Mouse (Mus musculus) adipocyte (in vitro differentiated cells): ENCODE results near the gene Pard3.

ENCODE experiments used
- DNase-seq: peaks from one replicate; pipeline ENCODE4 v3.0.0-alpha.2; 2016; ENCODE audit warnings: low spot score

Gene Pard3

GRCm38 (mm10) chr8:127229325-127230232 lies 165.9 kb downstream of the Pard3 start:
- no peak for DNase-seq

- no peak for DNase-seq
These were observed 166.5 kb downstream of the Pard3 start for GRCm38 (mm10) chr8:127230233-127230595.

- DNase-seq: peak; percentile 4
These were observed 179.7 kb downstream of the Pard3 start for GRCm38 (mm10) chr8:127243351-127243750.

GRCm38 (mm10) chr8:127243841-127244240 lies 180.1 kb downstream of the Pard3 start:
- no peak for DNase-seq

- peak; percentile 17 for DNase-seq
These were observed 187.1 kb downstream of the Pard3 start for GRCm38 (mm10) chr8:127250746-127251145.

GRCm38 (mm10) chr8:127251476-127251875 lies 187.8 kb downstream of the Pard3 start:
- DNase-seq: no peak

- DNase-seq: no peak
These were observed 188.3 kb downstream of the Pard3 start for GRCm38 (mm10) chr8:127251985-127252384.

GRCm38 (mm10) chr8:127254625-127255024 lies 190.9 kb downstream of the Pard3 start:
- no peak for DNase-seq

- no peak for DNase-seq
These were observed 193.4 kb downstream of the Pard3 start for GRCm38 (mm10) chr8:127257086-127257485.

GRCm38 (mm10) chr8:127261051-127261450 lies 197.4 kb downstream of the Pard3 start:
- DNase-seq: no peak

GRCm38 (mm10) chr8:127262026-127262425 lies 198.3 kb downstream of the Pard3 start:
- no peak for DNase-seq

- DNase-seq: no peak
These were observed 198.7 kb downstream of the Pard3 start for GRCm38 (mm10) chr8:127262436-127262835.

GRCm38 (mm10) chr8:127262926-127263325 lies 199.2 kb downstream of the Pard3 start:
- no peak for DNase-seq

- no peak for DNase-seq
These were observed 199.8 kb downstream of the Pard3 start for GRCm38 (mm10) chr8:127263457-127263856.

GRCm38 (mm10) chr8:127264691-127265470 lies 201.2 kb downstream of the Pard3 start:
- peak; percentile 5 for DNase-seq

- DNase-seq: no peak
These were observed 203.1 kb downstream of the Pard3 start for GRCm38 (mm10) chr8:127266777-127267176.

- no peak for DNase-seq
These were observed 204.7 kb downstream of the Pard3 start for GRCm38 (mm10) chr8:127268239-127269024.

GRCm38 (mm10) chr8:127269082-127269747 lies 205.5 kb downstream of the Pard3 start:
- peak; percentile 4 for DNase-seq

- DNase-seq: no peak
These were observed 207.5 kb downstream of the Pard3 start for GRCm38 (mm10) chr8:127271186-127271585.

GRCm38 (mm10) chr8:127280299-127280974 lies 216.7 kb downstream of the Pard3 start:
- no peak for DNase-seq

- no peak for DNase-seq
These were observed 217.3 kb downstream of the Pard3 start for GRCm38 (mm10) chr8:127281035-127281434.
